ENCODE assay signal across 18 mouse cellular contexts in the genomic region with DNA sequence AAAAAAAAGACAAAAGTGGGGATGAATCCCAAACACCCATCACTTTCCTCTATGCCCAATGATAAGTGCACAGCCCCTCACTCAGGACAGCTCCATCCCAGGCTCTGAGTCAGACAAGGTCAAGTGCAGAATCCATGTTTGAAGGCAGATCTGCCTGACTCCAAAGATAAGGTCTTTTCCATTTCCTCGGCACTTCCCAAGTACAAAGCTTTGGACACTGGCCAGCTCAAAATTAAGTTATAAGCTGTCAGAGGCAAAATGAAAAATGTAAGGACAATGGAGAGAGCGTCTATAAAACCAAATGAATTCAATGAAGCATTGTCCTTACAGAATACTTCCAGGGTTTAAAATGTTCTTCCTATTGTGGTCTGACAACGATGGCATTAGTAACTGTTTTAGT.
DNase-seq lines count a peak whose midpoint lies in the region; ATAC-seq and TF ChIP-seq lines count a peak whose summit lies in the region.
"Had no signal": no experiment of that assay in that cellular context is flagged by ENCODE, and none has a peak within 500 bp of the region (broad histone marks: within the 10 kb centered on the region; RNA-seq: fewer than 3 reads in every experiment).

No protein-coding gene starts in this region.

- H3K9ac ChIP-seq in hindbrain, postnatal 0 days (replicated peaks; ENCODE audit: low read length), result no peak overlapping the region
- no peak overlapping the region for H3K9ac ChIP-seq in hindbrain, embryonic 11.5 days (ENCODE audit: low read depth, low read length)
- no peak overlapping the region for H3K9ac ChIP-seq in lung, embryonic 14.5 days
- H3K9ac ChIP-seq: embryonic facial prominence, embryonic 12.5 days; forebrain, embryonic 12.5 days; heart, embryonic 15.5 days; hindbrain, embryonic 14.5 days had no signal

- no peaks in the 10 kb centered on the region for H3K9me3 ChIP-seq in hindbrain, postnatal 0 days (ENCODE audit: low read length)
- H3K9me3 ChIP-seq in hindbrain, embryonic 11.5 days (ENCODE audit: control insufficient read depth, low read length), result no peaks in the 10 kb centered on the region
- no peaks in the 10 kb centered on the region for H3K9me3 ChIP-seq in lung, embryonic 14.5 days (ENCODE audit: low read depth, low read length)
- H3K9me3 ChIP-seq: embryonic facial prominence, embryonic 12.5 days; forebrain, embryonic 12.5 days; heart, embryonic 15.5 days had no signal

- WGBS in hindbrain, postnatal 0 days, result 40% methylated on average over 3 of the region's 3 CpGs
- 72% methylated on average over 3 of the region's 3 CpGs for WGBS in hindbrain, embryonic 11.5 days
- 39% methylated on average over 3 of the region's 3 CpGs for WGBS in lung, embryonic 14.5 days

- H3K4me1 ChIP-seq in hindbrain, postnatal 0 days (ENCODE audit: insufficient read depth, low read length), result no peaks in the 10 kb centered on the region
- no peaks in the 10 kb centered on the region for H3K4me1 ChIP-seq in hindbrain, embryonic 11.5 days (replicated peaks; ENCODE audit: control insufficient read depth, insufficient read depth, low read length)
- no peaks in the 10 kb centered on the region for H3K4me1 ChIP-seq in lung, embryonic 14.5 days (ENCODE audit: insufficient read depth)
- H3K4me1 ChIP-seq: embryonic facial prominence, embryonic 12.5 days; forebrain, embryonic 12.5 days; heart, embryonic 15.5 days had no signal

- no peaks in the 10 kb centered on the region for H3K27me3 ChIP-seq in hindbrain, postnatal 0 days (ENCODE audit: insufficient read depth, low read length)
- no peaks in the 10 kb centered on the region for H3K27me3 ChIP-seq in hindbrain, embryonic 11.5 days (ENCODE audit: control insufficient read depth, insufficient read depth, low read length)
- H3K27me3 ChIP-seq in lung, embryonic 14.5 days (ENCODE audit: insufficient read depth, low read length), result no peaks in the 10 kb centered on the region
- H3K27me3 ChIP-seq: embryonic facial prominence, embryonic 12.5 days; forebrain, embryonic 12.5 days; heart, embryonic 15.5 days had no signal

- no peaks in the 10 kb centered on the region for H3K36me3 ChIP-seq in hindbrain, postnatal 0 days (ENCODE audit: insufficient read depth, low read length)
- H3K36me3 ChIP-seq in hindbrain, embryonic 11.5 days (ENCODE audit: control insufficient read depth, insufficient read depth, low read length), result no peaks in the 10 kb centered on the region
- no peaks in the 10 kb centered on the region for H3K36me3 ChIP-seq in lung, embryonic 14.5 days (ENCODE audit: insufficient read depth)
- H3K36me3 ChIP-seq: embryonic facial prominence, embryonic 12.5 days; forebrain, embryonic 12.5 days; heart, embryonic 15.5 days had no signal

- H3K27ac ChIP-seq in hindbrain, postnatal 0 days, result no peak overlapping the region
- no peak overlapping the region for H3K27ac ChIP-seq in hindbrain, embryonic 11.5 days (ENCODE audit: low read depth, low read length)
- H3K27ac ChIP-seq in lung, embryonic 14.5 days (ENCODE audit: low read depth), result no peak overlapping the region
- H3K27ac ChIP-seq: embryonic facial prominence, embryonic 12.5 days; forebrain, embryonic 12.5 days; heart, adult 2 months; heart, embryonic 15.5 days; hindbrain, embryonic 14.5 days had no signal

- no peak overlapping the region for H3K4me3 ChIP-seq in hindbrain, postnatal 0 days (ENCODE audit: low read length)
- no peak overlapping the region for H3K4me3 ChIP-seq in hindbrain, embryonic 11.5 days (ENCODE audit: low read depth, low read length)
- no peak overlapping the region for H3K4me3 ChIP-seq in lung, embryonic 14.5 days (ENCODE audit: low read depth, low read length)
- H3K4me3 ChIP-seq: embryonic facial prominence, embryonic 12.5 days; forebrain, embryonic 12.5 days; heart, adult 2 months; heart, embryonic 15.5 days had no signal

- peak; percentile 17 for DNase-seq in hindbrain, postnatal 0 days (ENCODE audit: low spot score)
- DNase-seq in hindbrain, embryonic 11.5 days (ENCODE audit: low spot score), result no peak
- peak; percentile 54 for DNase-seq in lung, embryonic 14.5 days
- no peak for DNase-seq in lung, adult 18-20 months
- peak; percentile 46 for DNase-seq in lung, postnatal 10 days
- DNase-seq in lung, postnatal 25 days (ENCODE audit: low spot score), result peak; percentile 0
- no peak for DNase-seq in gastrocnemius, postnatal 4 days (ENCODE audit: low spot score in 2 of 2)
- DNase-seq: cerebellum, adult 11 months; cerebellum, adult 8-10 months; cerebellum, postnatal 14 days; gastrocnemius, postnatal 10 days; heart, adult 2 months; heart, postnatal 14 days had no signal

- no peak for ATAC-seq in hindbrain, postnatal 0 days
- no peak for ATAC-seq in hindbrain, embryonic 11.5 days (ENCODE audit: low FRiP score)
- no peak for ATAC-seq in lung, embryonic 14.5 days (ENCODE audit: insufficient read depth)

- H3K4me2 ChIP-seq in hindbrain, postnatal 0 days (ENCODE audit: low read depth, low read length), result no peak overlapping the region
- no peak overlapping the region for H3K4me2 ChIP-seq in hindbrain, embryonic 11.5 days (replicated peaks; ENCODE audit: low read depth, low read length)
- no peak overlapping the region for H3K4me2 ChIP-seq in lung, embryonic 14.5 days
- H3K4me2 ChIP-seq: embryonic facial prominence, embryonic 12.5 days; forebrain, embryonic 12.5 days; heart, embryonic 11.5 days; heart, embryonic 15.5 days; hindbrain, embryonic 14.5 days had no signal

- TF ChIP-seq CTCF in hindbrain, postnatal 0 days (IDR thresholded peaks at IDR 0.05; ENCODE audit: low read depth), result no peak
- TF ChIP-seq CTCF in lung, embryonic 14.5 days (IDR thresholded peaks at IDR 0.05; ENCODE audit: low read depth), result no peak

Comparison
In these comparisons a context has a peak if more than half of its experiments do, and no peak if none do; other contexts are left out.
1. DNase-seq: peak in hindbrain, postnatal 0 days (single experiment), lung, embryonic 14.5 days (single experiment), lung, postnatal 10 days (single experiment) and lung, postnatal 25 days (single experiment); none in hindbrain, embryonic 11.5 days (single experiment), lung, adult 18-20 months (0 of 2) and gastrocnemius, postnatal 4 days (0 of 2).